Mouse (Mus musculus) ES-Bruce4 (cell line): ENCODE measurements around the gene Psmc5.

Experiments used
- CTCF ChIP-seq: IDR thresholded peaks from one replicate; pipeline ENCODE4 v1.8.1; 2011; ENCODE audit warnings: low read depth, low read length
- EP300 ChIP-seq: IDR thresholded peaks from 2 replicates; pipeline ENCODE4 v1.6.1; 2011; ENCODE audit warnings: low read depth, low read length; ENCODE audit not compliant: insufficient read depth
- POLR2A ChIP-seq: IDR thresholded peaks from one replicate; pipeline ENCODE4 v1.8.1; 2011; ENCODE audit warnings: low read length; ENCODE audit not compliant: insufficient read depth

DNA sequence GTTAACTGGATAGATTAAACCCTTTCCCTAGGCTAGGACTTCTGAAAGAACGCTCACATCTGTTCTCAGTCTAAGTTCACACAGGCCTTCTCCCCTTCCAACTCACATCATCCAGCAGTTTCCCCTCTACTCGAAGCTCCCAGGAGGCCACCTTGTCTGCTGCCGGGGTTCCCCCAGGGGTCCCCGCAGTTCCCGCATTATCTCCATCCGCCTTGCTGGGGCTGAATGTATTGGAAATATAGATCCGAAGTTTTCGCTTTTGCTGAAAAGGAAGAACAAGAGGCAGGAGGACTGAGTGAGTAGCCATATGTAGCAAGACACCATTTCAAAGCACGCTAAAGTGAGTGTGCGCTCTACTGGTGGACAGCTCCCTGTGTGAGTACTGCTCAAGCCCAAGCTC is 10.5 kb downstream of the Psmc5 start:
- TF ChIP-seq CTCF = no peak
- no peak for TF ChIP-seq POLR2A
- no peak for TF ChIP-seq EP300
